Mouse (Mus musculus) CH12.LX (cell line): ENCODE measurements around the gene Pawr. TPM values are rescaled to one million over a fixed set of nuclear protein-coding genes. Genes with fewer than 3 reads are reported as not detected.

Experiments
- DNase-seq: peaks from one replicate; pipeline ENCODE4 v3.0.0-alpha.2; 2013; ENCODE audit errors: extremely low read depth
- H3K27ac ChIP-seq: 2 replicates; pipeline ENCODE4 v1.5.1; 2012; ENCODE audit warnings: low read depth, mild to moderate bottlenecking, control low read depth, moderate library complexity; ENCODE audit not compliant: insufficient read depth
- H3K27me3 ChIP-seq: replicated peaks from 2 replicates; pipeline ENCODE3; 2012; ENCODE audit warnings: inconsistent platforms
- H3K36me3 ChIP-seq, 2 experiments: replicated peaks in 1 of 2; 2 replicates each; pipeline versions ENCODE3 to v1.6.1; 2012; ENCODE audit warnings: inconsistent platforms in 1 of 2, low read length in 1 of 2, mild to moderate bottlenecking in 1 of 2, mixed read lengths in 1 of 2, moderate library complexity in 1 of 2; ENCODE audit not compliant: control insufficient read depth in 1 of 2, insufficient read depth in 1 of 2
- H3K4me1 ChIP-seq, 2 experiments: 2 replicates each; pipeline ENCODE4 v1.6.1; 2012; ENCODE audit warnings: inconsistent platforms in 1 of 2, moderate library complexity in 1 of 2; ENCODE audit not compliant: insufficient read depth in 2 of 2, control insufficient read depth in 1 of 2
- H3K4me2 ChIP-seq: 2 replicates; pipeline ENCODE4 v1.6.1; 2012; ENCODE audit warnings: low read depth, mild to moderate bottlenecking, control low read depth; ENCODE audit not compliant: poor library complexity, insufficient read depth, severe bottlenecking
- H3K4me3 ChIP-seq, 3 experiments: fragments of 150-350 bp in 1 of 3; sonication (generic) in 1 of 3; replicated peaks in 1 of 3; 2 replicates each; pipeline versions ENCODE3 to v1.5.1; 2011 to 2012; ENCODE audit warnings: low read depth in 2 of 3, low read length in 2 of 3, mild to moderate bottlenecking in 2 of 3, moderate library complexity in 2 of 3, control low read depth in 1 of 3, improper control_type of control experiment in 1 of 3, inconsistent platforms in 1 of 3, mixed read lengths in 1 of 3; ENCODE audit not compliant: poor library complexity in 1 of 3
- H3K79me2 ChIP-seq: replicated peaks from 2 replicates; pipeline ENCODE4 v1.6.1; 2012; ENCODE audit warnings: mild to moderate bottlenecking, moderate library complexity; ENCODE audit not compliant: control insufficient read depth, poor library complexity, insufficient read depth, severe bottlenecking; ENCODE audit errors: extremely low read depth
- H3K9ac ChIP-seq: 2 replicates; pipeline ENCODE4 v1.6.1; 2012; ENCODE audit warnings: low read depth, mild to moderate bottlenecking, control low read depth, moderate library complexity; ENCODE audit not compliant: insufficient read depth
- H3K9me3 ChIP-seq: replicated peaks from 2 replicates; pipeline ENCODE3; 2012; ENCODE audit warnings: low read length, inconsistent platforms, mixed read lengths
- BHLHE40 ChIP-seq: IDR thresholded peaks from 2 replicates; pipeline ENCODE4 v1.6.1; 2011; ENCODE audit warnings: mild to moderate bottlenecking, low read depth, low read length, improper control_type of control experiment
- CHD2 ChIP-seq: IDR thresholded peaks from 2 replicates; pipeline ENCODE4 v1.6.1; 2011; ENCODE audit warnings: low read length, improper control_type of control experiment
- CTCF ChIP-seq, 2 experiments: IDR thresholded peaks in 1 of 2; conservative IDR thresholded peaks in 1 of 2; 2 replicates each; pipeline ENCODE4 v1.5.1; 2011 to 2012; ENCODE audit warnings: low read depth in 2 of 2, low read length in 2 of 2, improper control_type of control experiment in 1 of 2, inconsistent platforms in 1 of 2, mild to moderate bottlenecking in 1 of 2, moderate library complexity in 1 of 2
- E2F4 ChIP-seq: IDR thresholded peaks from 2 replicates; pipeline ENCODE4 v1.6.1; 2011; ENCODE audit warnings: low read depth, low read length, improper control_type of control experiment; ENCODE audit not compliant: insufficient replicate concordance
- ELF1 ChIP-seq: IDR thresholded peaks from 2 replicates; pipeline ENCODE4 v1.6.1; 2014; ENCODE audit warnings: low read depth, mild to moderate bottlenecking, inconsistent platforms, low read length, improper control_type of control experiment
- JUN ChIP-seq: IDR thresholded peaks from 2 replicates; pipeline ENCODE4 v1.6.1; 2011; ENCODE audit warnings: low read depth, mild to moderate bottlenecking, low read length, improper control_type of control experiment, moderate library complexity; ENCODE audit not compliant: insufficient read depth
- JUND ChIP-seq: conservative IDR thresholded peaks from 2 replicates; pipeline ENCODE4 v1.6.1; 2011; ENCODE audit warnings: low read depth, low read length, improper control_type of control experiment
- KAT2A ChIP-seq: IDR thresholded peaks from 2 replicates; pipeline ENCODE4 v1.6.1; 2012; ENCODE audit warnings: low read length, improper control_type of control experiment, inconsistent platforms; ENCODE audit not compliant: insufficient replicate concordance
- MAFK ChIP-seq: IDR thresholded peaks from 2 replicates; pipeline ENCODE4 v1.6.1; 2011; ENCODE audit warnings: low read length, improper control_type of control experiment; ENCODE audit not compliant: insufficient replicate concordance
- MEF2A ChIP-seq: IDR thresholded peaks from 2 replicates; pipeline ENCODE4 v1.6.1; 2014; ENCODE audit warnings: low read depth, mild to moderate bottlenecking, inconsistent platforms, low read length, improper control_type of control experiment, borderline replicate concordance
- NRF1 ChIP-seq: IDR thresholded peaks from 2 replicates; pipeline ENCODE4 v1.6.1; 2014; ENCODE audit warnings: low read depth, mild to moderate bottlenecking, inconsistent platforms, low read length, improper control_type of control experiment, moderate library complexity
- PAX5 ChIP-seq: IDR thresholded peaks from 2 replicates; pipeline ENCODE4 v1.6.1; 2012; ENCODE audit warnings: low read length, inconsistent platforms, mixed read lengths
- POLR2A ChIP-seq: IDR thresholded peaks from 2 replicates; pipeline ENCODE4 v1.6.1; 2011; ENCODE audit warnings: low read depth, mild to moderate bottlenecking, improper control_type of control experiment, low read length
- POLR2AphosphoS2 ChIP-seq: IDR thresholded peaks from 2 replicates; pipeline ENCODE4 v1.6.1; 2011; ENCODE audit warnings: low read depth, low read length, improper control_type of control experiment
- SIN3A ChIP-seq: IDR thresholded peaks from 2 replicates; pipeline ENCODE4 v1.6.1; 2012; ENCODE audit warnings: low read length, improper control_type of control experiment, inconsistent platforms
- TBP ChIP-seq: conservative IDR thresholded peaks from 2 replicates; pipeline ENCODE4 v1.6.1; 2011; ENCODE audit warnings: low read depth, low read length, improper control_type of control experiment
- TCF12 ChIP-seq: IDR thresholded peaks from 2 replicates; pipeline ENCODE4 v1.6.1; 2014; ENCODE audit warnings: low read depth, mild to moderate bottlenecking, inconsistent platforms, low read length, improper control_type of control experiment
- ZC3H11A ChIP-seq: IDR thresholded peaks from 2 replicates; pipeline ENCODE4 v1.6.1; 2012; ENCODE audit warnings: low read depth, mild to moderate bottlenecking, inconsistent platforms, low read length, improper control_type of control experiment
- ZNF384 ChIP-seq: IDR thresholded peaks from 2 replicates; pipeline ENCODE4 v1.6.1; 2012; ENCODE audit warnings: low read depth, low read length, improper control_type of control experiment, inconsistent platforms
- dilution Hi-C: fragments of 300-500 bp; cut with MboI; formaldehyde crosslinking; loops from 2 replicates; pipeline ENCODE4 v1.14.3; 2020; ENCODE audit warnings: low sequenced_read_pairs; ENCODE audit not compliant: extremely low pct_unique_long_range_greater_than_20kb, extremely low pct_ligation_motif_present
- in situ Hi-C: fragments of 300-500 bp; cut with MboI; formaldehyde crosslinking; loops from 3 replicates; pipeline ENCODE4 v1.14.3; 2019; ENCODE audit warnings: low sequenced_read_pairs, low pct_ligation_motif_present, low pct_unique_long_range_greater_than_20kb, mixed read lengths
- polyA plus RNA-seq: library from polyadenylated mRNA; unstranded; fragments of >175 nt; gene quantifications from 2 replicates; pipeline ENCODE4 v1.2.1, GENCODE M21; 2012; ENCODE audit warnings: low read depth; ENCODE audit not compliant: insufficient read length
- total RNA-seq, 2 experiments: library from RNA; depleted of rRNA; stranded (reverse); fragments of 300-350 nt in 1 of 2; fragments of >200 nt in 1 of 2; gene quantifications; 2 replicates each; pipeline ENCODE4 v1.2.3; 2012 to 2014

The Pawr gene
- total and polyA plus RNA-seq, 3 experiments = not detected

DNA sequence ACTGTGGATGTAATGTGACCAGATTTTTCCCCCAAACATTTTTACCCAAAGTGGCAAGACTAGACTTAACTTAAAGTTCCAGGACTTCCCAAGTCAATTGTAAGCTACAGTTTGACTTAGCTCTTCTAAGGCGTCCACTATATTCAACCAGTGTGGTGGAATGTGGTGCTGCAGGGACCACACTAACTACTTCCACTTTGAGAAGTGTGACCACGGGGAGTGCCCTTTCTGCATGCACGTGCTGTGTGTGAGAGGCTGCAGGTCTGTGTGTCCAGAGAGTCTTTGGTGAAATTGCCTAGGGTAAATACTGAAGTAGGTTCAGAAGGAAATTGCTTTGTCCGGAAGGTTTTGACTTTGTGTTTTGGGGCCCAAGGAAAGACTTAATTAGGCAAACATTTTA is 44.4 kb downstream of the Pawr start:
- Histone ChIP-seq H3K4me3 (no peak overlapping the region), H3K9me3 (no peaks in the 10 kb centered on the region), H3K36me3 (no peaks in the 10 kb centered on the region), H3K27ac (no peak overlapping the region), H3K4me2 (no peak overlapping the region), H3K27me3 (no peaks in the 10 kb centered on the region), H3K79me2 (no peaks in the 10 kb centered on the region), H3K4me1 (no peaks in the 10 kb centered on the region), H3K9ac (no peak overlapping the region)
- TF ChIP-seq TCF12 = no peak
- no peak for TF ChIP-seq MAFK
- TF ChIP-seq ZC3H11A = no peak
- no peak for TF ChIP-seq SIN3A
- dilution Hi-C loops (no loop called here), in situ Hi-C loops (no loop called here)
- DNase-seq = no peak

GRCm38 (mm10) chr10:108377369-108377768 is 45.4 kb downstream of the Pawr start:
- H3K4me1 ChIP-seq = no peaks in the 10 kb centered on the region
- no peaks in the 10 kb centered on the region for H3K9me3 ChIP-seq
- H3K4me3 ChIP-seq = no peak overlapping the region
- no peak overlapping the region for H3K4me2 ChIP-seq
- dilution Hi-C loops = no loop called here
- TF ChIP-seq MAFK (peak; percentile 88), TCF12 (no peak)
- TF ChIP-seq, all 38 proteins: peak for 1
- H3K36me3 ChIP-seq = no peaks in the 10 kb centered on the region
- no peak for DNase-seq
- in situ Hi-C loops = no loop called here
- no peak overlapping the region for H3K9ac ChIP-seq
- no peak overlapping the region for H3K27ac ChIP-seq
- no peaks in the 10 kb centered on the region for H3K27me3 ChIP-seq
- H3K79me2 ChIP-seq = no peaks in the 10 kb centered on the region

- no peaks in the 10 kb centered on the region for H3K4me1 ChIP-seq
- in situ Hi-C loops = no loop called here
- H3K36me3 ChIP-seq = no peaks in the 10 kb centered on the region
- H3K9me3 ChIP-seq = no peaks in the 10 kb centered on the region
- dilution Hi-C loops = no loop called here
- H3K79me2 ChIP-seq = no peaks in the 10 kb centered on the region
- H3K4me3 ChIP-seq = no peak overlapping the region
- TF ChIP-seq JUN (no peak), KAT2A (no peak), CTCF (conservative IDR thresholded peaks at IDR 0.05 in 1 of 2, IDR thresholded peaks at IDR 0.05 in 1 of 2; ENCODE audit: low read depth in 2 of 2, low read length in 2 of 2) (no peak), MAFK (no peak), E2F4 (no peak), TBP (no peak), POLR2AphosphoS2 (no peak), TCF12 (no peak), MEF2A (no peak), ZNF384 (no peak), NRF1 (no peak), POLR2A (no peak), ELF1 (no peak), PAX5 (no peak), CHD2 (no peak), JUND (no peak), ZC3H11A (no peak), BHLHE40 (no peak)
- no peak overlapping the region for H3K4me2 ChIP-seq
- no peak for DNase-seq
- no peak overlapping the region for H3K9ac ChIP-seq
- no peak overlapping the region for H3K27ac ChIP-seq
- H3K27me3 ChIP-seq = no peaks in the 10 kb centered on the region
Measured at GRCm38 (mm10) chr10:108378062-108378461, 46.1 kb downstream of the Pawr start.
